Mouse (Mus musculus) brown adipose tissue, adult 24 weeks (tissue): ENCODE data around the gene D230025D16Rik. TPM values are rescaled to one million over a fixed set of nuclear protein-coding genes. Genes with fewer than 3 reads are reported as not detected.

Source experiments
- H3K27ac ChIP-seq: fragments of 200-500 bp; replicated peaks from 2 replicates; pipeline ENCODE4 v1.5.1; 2012; ENCODE audit warnings: low read depth, mild to moderate bottlenecking, low read length
- H3K4me1 ChIP-seq: fragments of 200-500 bp; 2 replicates; pipeline ENCODE4 v1.6.1; 2012; ENCODE audit warnings: low read length, mixed read lengths; ENCODE audit not compliant: control insufficient read depth, insufficient read depth, insufficient read length
- H3K4me3 ChIP-seq: fragments of 200-500 bp; 2 replicates; pipeline ENCODE4 v1.5.1; 2012; ENCODE audit warnings: low read depth, mild to moderate bottlenecking, low read length, moderate library complexity; ENCODE audit not compliant: insufficient read depth
- polyA plus RNA-seq: library from polyadenylated mRNA; stranded (reverse); fragments of >200 nt; gene quantifications from 2 replicates; pipeline ENCODE4 v1.2.4, GENCODE M21; 2012; ENCODE audit not compliant: missing spikeins, insufficient read depth, insufficient read length

Gene D230025D16Rik
- polyA plus RNA-seq, 1 experiment: 15.1 TPM

- Histone ChIP-seq H3K27ac (no peak overlapping the region), H3K4me1 (peaks cover 2% of the 10 kb centered on the region; the same call in 1 of the 2 replicates), H3K4me3 (peak overlapping the region; percentile 64)
These were observed 45.4 kb downstream of the D230025D16Rik start for GRCm38 (mm10) chr8:105270101-105270915.

- H3K27ac ChIP-seq: no peak overlapping the region
- H3K4me1 ChIP-seq: no peaks in the 10 kb centered on the region
- no peak overlapping the region for H3K4me3 ChIP-seq
These were observed 45.9 kb downstream of the D230025D16Rik start for GRCm38 (mm10) chr8:105270916-105271186.

- H3K4me3 ChIP-seq: no peak overlapping the region
- no peak overlapping the region for H3K27ac ChIP-seq
- no peaks in the 10 kb centered on the region for H3K4me1 ChIP-seq
These were observed 50.4 kb downstream of the D230025D16Rik start for GRCm38 (mm10) chr8:105275387-105275786.

GRCm38 (mm10) chr8:105275840-105276239 is 50.9 kb downstream of the D230025D16Rik start, which contains the start of gene Nol3:
Gene Nol3 (plus strand): TSS chr8:105276140.
- peak within 1 kb of the TSS; percentile 66 for H3K4me3 ChIP-seq
- H3K27ac ChIP-seq: no peak within 1 kb of the TSS
- no peaks in the 10 kb centered on the region for H3K4me1 ChIP-seq

- Histone ChIP-seq H3K4me3 (peak overlapping the region; percentile 66), H3K27ac (no peak overlapping the region), H3K4me1 (no peaks in the 10 kb centered on the region)
These were observed 51.6 kb downstream of the D230025D16Rik start for GRCm38 (mm10) chr8:105276292-105277120.

GRCm38 (mm10) chr8:105278911-105279334 is 54.0 kb downstream of the D230025D16Rik start:
- H3K27ac ChIP-seq: no peak overlapping the region
- H3K4me3 ChIP-seq: peak overlapping the region; percentile 38
- no peaks in the 10 kb centered on the region for H3K4me1 ChIP-seq

- no peaks in the 10 kb centered on the region for H3K4me1 ChIP-seq
- no peak overlapping the region for H3K4me3 ChIP-seq
- H3K27ac ChIP-seq: no peak overlapping the region
These were observed 55.6 kb downstream of the D230025D16Rik start for GRCm38 (mm10) chr8:105280567-105280966.

GRCm38 (mm10) chr8:105281821-105282220 is 56.9 kb downstream of the D230025D16Rik start:
- Histone ChIP-seq H3K4me1 (no peaks in the 10 kb centered on the region), H3K4me3 (no peak overlapping the region), H3K27ac (no peak overlapping the region)

- Histone ChIP-seq H3K27ac (no peak overlapping the region), H3K4me3 (no peak overlapping the region), H3K4me1 (no peaks in the 10 kb centered on the region)
These were observed 57.3 kb downstream of the D230025D16Rik start for GRCm38 (mm10) chr8:105282239-105282638.

- no peak overlapping the region for H3K27ac ChIP-seq
- no peaks in the 10 kb centered on the region for H3K4me1 ChIP-seq
- no peak overlapping the region for H3K4me3 ChIP-seq
These were observed 58.1 kb downstream of the D230025D16Rik start for GRCm38 (mm10) chr8:105283074-105283473.

GRCm38 (mm10) chr8:105285514-105285913 is 60.6 kb downstream of the D230025D16Rik start:
- Histone ChIP-seq H3K27ac (no peak overlapping the region), H3K4me1 (peaks cover 8% of the 10 kb centered on the region), H3K4me3 (no peak overlapping the region)

- peaks cover 9% of the 10 kb centered on the region for H3K4me1 ChIP-seq
- H3K27ac ChIP-seq: no peak overlapping the region
- no peak overlapping the region for H3K4me3 ChIP-seq
These were observed 62.0 kb downstream of the D230025D16Rik start for GRCm38 (mm10) chr8:105286907-105287306.

GRCm38 (mm10) chr8:105288231-105288630 is 63.3 kb downstream of the D230025D16Rik start:
- Histone ChIP-seq H3K4me3 (no peak overlapping the region), H3K4me1 (peaks cover 9% of the 10 kb centered on the region), H3K27ac (no peak overlapping the region)

GRCm38 (mm10) chr8:105288958-105289732 is 64.2 kb downstream of the D230025D16Rik start:
- Histone ChIP-seq H3K4me1 (peaks cover 9% of the 10 kb centered on the region), H3K27ac (peak overlapping the region; percentile 61; the same call in 1 of the 2 replicates), H3K4me3 (peak overlapping the region; percentile 75)
